Mouse (Mus musculus) ES-CJ7 (cell line): ENCODE measurements at regions not wholly inside any gene's neighbourhood (a gene's known extent, or its start where the extent isn't known, plus 50 kb on each side); places are given as distances from the start of the nearest gene placed in this dataset.

Source experiments
- DNase-seq: peaks from one replicate; pipeline ENCODE4 v3.0.0; 2011; ENCODE audit warnings: low read depth, low spot score

GRCm38 (mm10) chr13:47298010-47298409 is 175.6 kb downstream of the Rnf144b start:
- DNase-seq = no peak

GRCm38 (mm10) chr13:47300486-47300885 is 178.0 kb downstream of the Rnf144b start:
- no peak for DNase-seq

- peak; percentile 32 for DNase-seq
Measured at GRCm38 (mm10) chr13:47301070-47301469, 178.6 kb downstream of the Rnf144b start.

- DNase-seq = no peak
Measured at GRCm38 (mm10) chr13:47309492-47309891, 187.0 kb downstream of the Rnf144b start.

GRCm38 (mm10) chr13:47310751-47311202 is 188.3 kb downstream of the Rnf144b start:
- no peak for DNase-seq

- DNase-seq = no peak
Measured at GRCm38 (mm10) chr13:47319549-47319948, 197.1 kb downstream of the Rnf144b start.

- peak; percentile 51 for DNase-seq
Measured at GRCm38 (mm10) chr13:47321876-47322275, 199.4 kb downstream of the Rnf144b start.

GRCm38 (mm10) chr13:47335996-47336684 is 213.7 kb downstream of the Rnf144b start:
- DNase-seq = peak; percentile 11

- no peak for DNase-seq
Measured at GRCm38 (mm10) chr13:47336865-47337441, 214.5 kb downstream of the Rnf144b start.

- no peak for DNase-seq
Measured at GRCm38 (mm10) chr13:47339411-47339810, 217.0 kb downstream of the Rnf144b start.

- DNase-seq = no peak
Measured at GRCm38 (mm10) chr13:47342361-47342760, 219.9 kb downstream of the Rnf144b start.

GRCm38 (mm10) chr13:47345576-47345975 is 223.1 kb downstream of the Rnf144b start:
- peak; percentile 33 for DNase-seq

GRCm38 (mm10) chr13:47347835-47348234 is 225.4 kb downstream of the Rnf144b start:
- no peak for DNase-seq

GRCm38 (mm10) chr13:47348517-47349145 is 226.2 kb downstream of the Rnf144b start:
- peak; percentile 65 for DNase-seq

- DNase-seq = no peak
Measured at GRCm38 (mm10) chr13:47354446-47354845, 232.0 kb downstream of the Rnf144b start.

GRCm38 (mm10) chr13:47355169-47355568 is 232.7 kb downstream of the Rnf144b start:
- no peak for DNase-seq

GRCm38 (mm10) chr13:47358986-47359385 is 236.5 kb downstream of the Rnf144b start:
- DNase-seq = no peak

GRCm38 (mm10) chr13:47365776-47366175 is 243.3 kb downstream of the Rnf144b start:
- DNase-seq = peak; percentile 75

- DNase-seq = no peak
Measured at GRCm38 (mm10) chr13:47368041-47368823, 245.8 kb downstream of the Rnf144b start.

- DNase-seq = no peak
Measured at GRCm38 (mm10) chr13:47374583-47374982, 252.1 kb downstream of the Rnf144b start.

- no peak for DNase-seq
Measured at GRCm38 (mm10) chr13:47391023-47391422, 268.6 kb downstream of the Rnf144b start.
